ENCODE assay signal across 8 mouse cellular contexts in genomic region chr14:21481231-21481630, GRCm38 (mm10). TPM values are rescaled to one million over a fixed set of nuclear protein-coding genes. Genes with fewer than 3 reads are reported as not detected.
DNase-seq lines count a peak whose midpoint lies in the region; ATAC-seq and TF ChIP-seq lines count a peak whose summit lies in the region.

Kat6b (plus strand) TSS chr14:21481434.

- H3K27ac ChIP-seq in intestine, embryonic 14.5 days (ENCODE audit: low read depth): no peak within 1 kb of the TSS
- no peak within 1 kb of the TSS for H3K27ac ChIP-seq in intestine, postnatal 0 days (ENCODE audit: low read depth, low read length)

- no peak within 1 kb of the TSS for H3K4me3 ChIP-seq in intestine, embryonic 14.5 days (ENCODE audit: low read depth, low read length)
- H3K4me3 ChIP-seq in intestine, postnatal 0 days (ENCODE audit: low read depth, low read length): no peak within 1 kb of the TSS

- no peaks in the 10 kb centered on the region for H3K36me3 ChIP-seq in intestine, embryonic 14.5 days (ENCODE audit: control insufficient read depth, insufficient read depth, low read length)
- H3K36me3 ChIP-seq in intestine, postnatal 0 days (ENCODE audit: control insufficient read depth, insufficient read depth): no peaks in the 10 kb centered on the region

- H3K9ac ChIP-seq in intestine, embryonic 14.5 days (ENCODE audit: low read length): no peak within 1 kb of the TSS
- H3K9ac ChIP-seq in intestine, postnatal 0 days (ENCODE audit: low read depth, low read length): no peak within 1 kb of the TSS

- intact Hi-C loops in left cerebral cortex, postnatal 4 days (cut with DNase I): no loop called here

- ATAC-seq in intestine, embryonic 14.5 days (replicated peaks; ENCODE audit: low FRiP score, low TSS enrichment, low read depth): no peak
- no peak for ATAC-seq in intestine, postnatal 0 days

- no peak for DNase-seq in intestine, embryonic 14.5 days (ENCODE audit: low spot score)
- DNase-seq in adrenal gland, postnatal 4 days (ENCODE audit: low spot score in 2 of 2): no peak
- DNase-seq in heart, adult 8-10 months (ENCODE audit: low spot score): no peak
- no peak for DNase-seq in left cerebral cortex, postnatal 4 days
- DNase-seq in spleen, postnatal 36 days (ENCODE audit: low spot score in 2 of 2): no peak
- no peak for DNase-seq in spleen, adult 18-20 months
- no peak for DNase-seq in cerebellum, adult 18-20 months

- no peak for TF ChIP-seq CTCF in intestine, postnatal 0 days (IDR thresholded peaks at IDR 0.05; ENCODE audit: low read depth)

- H3K9me3 ChIP-seq in intestine, embryonic 14.5 days (ENCODE audit: control insufficient read depth, low read length): no peaks in the 10 kb centered on the region
- no peaks in the 10 kb centered on the region for H3K9me3 ChIP-seq in intestine, postnatal 0 days (ENCODE audit: control insufficient read depth)

- 92% methylated on average over 7 of the region's 7 CpGs for WGBS in intestine, embryonic 14.5 days
- 92% methylated on average over 7 of the region's 7 CpGs for WGBS in intestine, postnatal 0 days

- H3K4me2 ChIP-seq in intestine, embryonic 14.5 days (ENCODE audit: low read length): no peak within 1 kb of the TSS
- H3K4me2 ChIP-seq in intestine, postnatal 0 days (replicated peaks; ENCODE audit: low read depth): no peak within 1 kb of the TSS

- H3K27me3 ChIP-seq in intestine, embryonic 14.5 days (replicated peaks; ENCODE audit: control insufficient read depth, insufficient read depth, low read length): no peaks in the 10 kb centered on the region
- no peaks in the 10 kb centered on the region for H3K27me3 ChIP-seq in intestine, postnatal 0 days (replicated peaks; ENCODE audit: control insufficient read depth, insufficient read depth, low read length)

- H3K4me1 ChIP-seq in intestine, embryonic 14.5 days (replicated peaks; ENCODE audit: control insufficient read depth, insufficient read depth, low read length): no peaks in the 10 kb centered on the region
- no peaks in the 10 kb centered on the region for H3K4me1 ChIP-seq in intestine, postnatal 0 days (replicated peaks; ENCODE audit: control insufficient read depth, insufficient read depth, low read length)

RNA-seq across cellular contexts. Expression of gene Kat6b, which starts in this region (rescaled TPM):
- 18.0 and 19.6 TPM in 2 replicates for polyA plus RNA-seq in intestine, embryonic 14.5 days (2014; fragmentation: Nextera tagmentation; extraction: Ambion mirVana)
- polyA plus RNA-seq in intestine, postnatal 0 days (2015; fragmentation: Nextera tagmentation; extraction: Ambion mirVana): 4.8 and 5.5 TPM in 2 replicates
- total RNA-seq in adrenal gland, postnatal 4 days (2021): 10 to 100 TPM; 61.2 to 69.5 TPM
- 10 to 100 TPM; 26.7 to 30.3 (median 28.2) TPM for total RNA-seq in heart, adult 8-10 months (2022)
- 10 to 100 TPM; 80.4 to 91.7 TPM for total RNA-seq in left cerebral cortex, postnatal 4 days (2021)
